Mouse (Mus musculus) heart, embryonic 12.5 days (tissue): ENCODE data around the gene Fmnl2. TPM values are rescaled to one million over a fixed set of nuclear protein-coding genes. Genes with fewer than 3 reads are reported as not detected.

Source experiments
- ATAC-seq: fragments of 200-750 bp; cut with Nextera tagmentation; 2 replicates; pipeline ENCODE4 v1.8.0; 2017; ENCODE audit warnings: moderate TSS enrichment, moderate library complexity; ENCODE audit not compliant: insufficient number of reproducible peaks, low FRiP score
- H3K27ac ChIP-seq: fragments of 300-500 bp; sonication (generic); 2 replicates; pipeline ENCODE4 v1.5.1; 2016; ENCODE audit warnings: mild to moderate bottlenecking, moderate library complexity; ENCODE audit not compliant: poor library complexity, severe bottlenecking
- H3K27me3 ChIP-seq: fragments of 300-500 bp; sonication (generic); replicated peaks from 2 replicates; pipeline ENCODE4 v1.6.1; 2016; ENCODE audit warnings: mild to moderate bottlenecking, moderate library complexity
- H3K36me3 ChIP-seq: fragments of 300-500 bp; sonication (generic); 2 replicates; pipeline ENCODE4 v1.6.1; 2016; ENCODE audit warnings: mild to moderate bottlenecking, moderate library complexity
- H3K4me1 ChIP-seq: fragments of 300-500 bp; sonication (generic); replicated peaks from 2 replicates; pipeline ENCODE4 v1.6.1; 2016; ENCODE audit warnings: mild to moderate bottlenecking
- H3K4me2 ChIP-seq: fragments of 300-500 bp; sonication (generic); 2 replicates; pipeline ENCODE4 v1.6.1; 2016; ENCODE audit warnings: mild to moderate bottlenecking, moderate library complexity
- H3K4me3 ChIP-seq: fragments of 300-500 bp; sonication (generic); 2 replicates; pipeline ENCODE4 v1.5.1; 2016; ENCODE audit warnings: mild to moderate bottlenecking
- H3K9ac ChIP-seq: fragments of 300-500 bp; sonication (generic); 2 replicates; pipeline ENCODE4 v1.6.1; 2016; ENCODE audit warnings: mild to moderate bottlenecking, moderate library complexity
- H3K9me3 ChIP-seq: fragments of 300-500 bp; sonication (generic); replicated peaks from 2 replicates; pipeline ENCODE4 v1.6.1; 2016; ENCODE audit warnings: mild to moderate bottlenecking, moderate library complexity
- WGBS: fragments of 180-500 bp; shearing (Covaris S2); methylation state at CpG from one replicate; pipeline ENCODE4 v1.1.7; 2016; 5-methylcytosine and 5-hydroxymethylcytosine counted together
- polyA plus RNA-seq: library from polyadenylated mRNA; unstranded; fragments of >200 nt; fragmentation: Nextera tagmentation; extraction: Ambion mirVana; gene quantifications from 2 replicates; pipeline ENCODE4 v1.2.1, GENCODE M21; 2016

Gene Fmnl2
- polyA plus RNA-seq, 1 experiment from 2014 or later, result 1.1 TPM

DNA sequence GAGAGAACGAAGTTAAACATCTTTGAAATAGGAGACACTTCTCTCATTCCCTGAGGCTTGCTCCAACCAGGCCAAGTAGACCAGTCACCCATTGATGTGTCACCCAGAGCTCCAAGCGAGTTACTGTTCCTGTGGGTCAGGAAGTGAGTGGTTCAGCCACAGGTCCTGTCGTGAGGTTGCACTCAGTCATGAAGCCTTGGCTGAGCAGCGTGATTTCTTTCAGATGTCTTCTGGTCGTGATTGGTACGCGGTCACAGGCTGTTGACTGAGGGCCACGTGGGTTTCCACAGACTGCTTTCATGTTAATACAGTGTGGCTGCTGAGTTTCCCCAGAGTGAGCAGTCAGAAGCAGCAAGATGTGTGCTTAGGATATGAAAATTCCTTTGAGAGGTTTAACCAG lies 33.5 kb downstream of the Fmnl2 start:
- ATAC-seq, result no peak
- Histone ChIP-seq H3K36me3 (no peaks in the 10 kb centered on the region), H3K27me3 (no peaks in the 10 kb centered on the region), H3K4me1 (peaks cover 13% of the 10 kb centered on the region), H3K27ac (no peak overlapping the region), H3K4me3 (no peak overlapping the region), H3K9me3 (no peaks in the 10 kb centered on the region), H3K4me2 (no peak overlapping the region), H3K9ac (no peak overlapping the region)
- 69% methylated on average over 8 of the region's 8 CpGs for WGBS

DNA sequence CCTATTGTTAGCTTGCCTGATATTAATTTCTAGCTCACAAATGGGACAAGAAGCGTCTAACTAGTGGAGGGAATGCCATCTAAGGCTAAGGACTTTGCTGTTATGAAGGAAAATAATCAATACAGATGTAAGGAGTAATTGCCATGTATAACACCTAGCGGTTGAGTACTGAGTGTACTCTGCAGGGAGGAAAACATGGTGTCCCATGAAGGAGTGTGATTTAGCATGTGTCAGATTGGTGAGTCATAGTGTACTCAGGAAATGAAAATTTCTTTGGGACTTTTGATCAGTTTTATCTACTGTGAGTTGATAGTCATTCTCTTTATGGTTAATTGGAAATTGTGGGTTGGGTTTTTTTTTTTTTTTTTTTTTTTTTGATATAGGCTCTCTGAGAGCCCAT lies 34.1 kb downstream of the Fmnl2 start:
- ATAC-seq, result no peak
- no peak overlapping the region for H3K27ac ChIP-seq
- H3K9ac ChIP-seq, result no peak overlapping the region
- no peaks in the 10 kb centered on the region for H3K27me3 ChIP-seq
- H3K4me1 ChIP-seq, result peaks cover 10% of the 10 kb centered on the region
- 86% methylated on average over 2 of the region's 2 CpGs for WGBS
- H3K4me3 ChIP-seq, result no peak overlapping the region
- H3K4me2 ChIP-seq, result no peak overlapping the region
- no peaks in the 10 kb centered on the region for H3K36me3 ChIP-seq
- no peaks in the 10 kb centered on the region for H3K9me3 ChIP-seq

DNA sequence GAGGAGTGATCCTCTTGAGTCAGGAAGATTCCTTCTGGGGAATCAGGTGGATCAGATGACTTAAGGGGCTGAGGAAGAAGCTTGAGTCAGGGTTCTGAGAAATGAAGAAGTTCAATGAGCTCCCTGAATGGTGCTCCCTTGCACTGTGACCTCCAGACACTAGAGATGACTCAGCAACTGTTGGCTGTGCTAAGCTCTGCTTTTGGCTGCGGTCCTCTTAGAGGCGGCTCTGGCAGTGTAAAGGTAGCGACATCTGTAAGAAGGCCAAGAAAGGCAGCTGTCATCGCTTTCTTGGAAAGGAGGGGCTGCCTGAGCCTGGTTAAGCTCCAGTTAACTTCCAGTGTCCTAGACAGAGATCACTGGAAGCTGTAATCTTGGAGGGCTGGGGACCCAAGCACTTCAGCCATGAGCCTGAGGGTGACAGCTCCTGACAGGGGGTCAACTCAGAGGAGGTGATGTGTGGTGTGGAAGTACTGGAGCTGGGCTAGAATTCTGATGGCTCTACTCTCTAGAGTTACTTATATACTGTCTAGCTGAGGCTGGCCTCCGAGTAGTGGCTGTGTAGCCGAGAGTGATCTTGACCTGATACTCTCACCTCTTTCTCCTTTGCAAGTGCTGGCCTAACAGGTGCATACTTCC lies 37.4 kb downstream of the Fmnl2 start:
- Histone ChIP-seq H3K27ac (no peak overlapping the region), H3K4me1 (peaks cover 10% of the 10 kb centered on the region)
- WGBS, result 35% methylated on average over 6 of the region's 6 CpGs

DNA sequence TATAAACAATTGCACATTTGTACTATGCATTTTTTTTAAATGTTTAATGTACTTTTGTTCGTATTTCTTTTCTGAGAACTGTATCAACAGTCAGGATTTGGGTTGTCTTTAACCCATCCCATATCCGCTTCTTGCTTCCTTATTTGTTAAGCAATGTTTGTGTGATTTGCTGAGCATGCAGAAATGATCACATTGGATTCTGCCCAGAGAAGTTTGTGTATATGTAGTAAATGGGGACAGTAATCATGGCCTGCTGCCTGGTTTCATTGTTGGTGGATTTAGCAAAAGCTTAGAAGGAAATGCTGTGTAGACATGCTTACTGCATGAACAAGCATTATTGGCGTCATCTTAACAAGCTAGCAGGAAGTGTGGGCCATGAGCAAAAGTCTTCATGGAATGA lies 39.3 kb downstream of the Fmnl2 start:
- Histone ChIP-seq H3K27ac (no peak overlapping the region), H3K4me1 (peaks cover 10% of the 10 kb centered on the region), H3K36me3 (no peaks in the 10 kb centered on the region), H3K27me3 (no peaks in the 10 kb centered on the region), H3K4me3 (no peak overlapping the region), H3K9ac (no peak overlapping the region), H3K4me2 (no peak overlapping the region), H3K9me3 (peaks cover 7% of the 10 kb centered on the region; the same call in 1 of the 2 replicates)
- no peak for ATAC-seq
- WGBS, result 86% methylated on average over 3 of the region's 3 CpGs

More for the DNA sequence above, 37.4 kb downstream of the Fmnl2 start:
- Histone ChIP-seq H3K9ac (no peak overlapping the region), H3K4me3 (no peak overlapping the region), H3K27me3 (no peaks in the 10 kb centered on the region), H3K9me3 (no peaks in the 10 kb centered on the region), H3K36me3 (no peaks in the 10 kb centered on the region), H3K4me2 (no peak overlapping the region)
- peak; percentile 15; the same call in 1 of the 2 replicates for ATAC-seq

DNA sequence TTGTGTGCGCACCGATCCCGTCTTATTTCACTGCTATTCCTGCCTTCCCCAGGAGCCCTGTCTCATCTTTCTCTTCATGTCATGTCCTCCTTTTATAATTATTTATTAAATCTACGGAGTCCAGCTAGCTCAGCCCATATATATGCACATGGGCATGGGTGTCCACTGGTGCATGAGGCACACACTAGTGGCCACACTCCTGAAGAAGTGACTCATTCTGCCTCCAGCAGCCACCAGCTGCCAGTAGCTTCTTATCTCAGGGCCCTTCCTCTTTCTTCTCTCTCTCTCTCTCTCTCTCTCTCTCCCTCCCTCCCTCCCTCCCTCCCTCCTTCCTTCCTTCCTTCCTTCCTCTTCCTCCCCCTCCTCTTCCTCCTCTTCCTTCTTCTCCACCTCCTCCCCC lies 43.1 kb downstream of the Fmnl2 start:
- WGBS, result 97% methylated on average over 4 of the region's 4 CpGs
- H3K4me1 ChIP-seq, result 0 out of 2 replicates have a peak, but pooled peaks cover 7% of the 10 kb centered on the region
- no peak for ATAC-seq

DNA sequence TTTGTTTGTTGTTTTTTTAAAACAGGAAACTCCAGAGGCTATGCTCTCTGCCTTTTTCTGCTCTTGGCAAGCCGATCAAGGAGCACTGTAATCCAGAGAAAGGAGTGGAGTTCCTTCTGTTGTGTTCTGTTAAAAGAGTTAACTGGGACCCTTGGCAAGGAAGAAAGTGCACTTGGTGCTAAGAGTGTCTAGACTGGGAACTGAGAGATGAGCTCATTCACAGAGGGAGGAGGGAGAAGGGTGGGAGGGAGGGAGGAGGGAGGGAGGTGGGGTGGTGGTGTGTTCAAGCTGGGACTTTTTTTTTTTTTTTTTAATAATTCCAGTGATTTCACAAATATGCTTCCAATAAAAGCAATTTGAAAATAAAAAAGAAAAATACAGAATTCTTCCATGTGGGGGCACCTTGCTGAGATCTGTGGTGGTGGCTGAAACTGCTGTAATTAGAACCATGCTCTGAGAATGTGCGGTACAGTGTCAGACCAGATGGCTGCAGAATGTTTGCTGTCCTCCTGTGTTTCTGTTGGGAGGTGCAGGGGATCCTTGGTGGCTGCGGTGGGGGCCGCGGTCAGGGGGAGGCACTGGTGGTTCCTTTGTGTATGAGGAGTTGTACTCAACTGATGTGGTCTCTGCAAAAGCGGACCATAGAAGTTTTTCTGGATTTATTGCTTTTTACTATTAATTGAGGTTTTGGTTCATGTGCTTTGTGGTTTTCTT lies 43.8 kb downstream of the Fmnl2 start:
- no peaks in the 10 kb centered on the region for H3K27me3 ChIP-seq
- H3K9ac ChIP-seq, result no peak overlapping the region
- no peak for ATAC-seq
- 89% methylated on average over 6 of the region's 6 CpGs for WGBS
- no peak overlapping the region for H3K4me2 ChIP-seq
- no peak overlapping the region for H3K27ac ChIP-seq
- H3K4me3 ChIP-seq, result no peak overlapping the region
- no peaks in the 10 kb centered on the region for H3K36me3 ChIP-seq
- peaks cover 7% of the 10 kb centered on the region; the same call in 1 of the 2 replicates for H3K9me3 ChIP-seq
- peaks cover 9% of the 10 kb centered on the region; the same call in 1 of the 2 replicates for H3K4me1 ChIP-seq

More for the DNA sequence above, 43.1 kb downstream of the Fmnl2 start:
- Histone ChIP-seq H3K9me3 (peaks cover 7% of the 10 kb centered on the region; the same call in 1 of the 2 replicates), H3K36me3 (no peaks in the 10 kb centered on the region), H3K9ac (no peak overlapping the region), H3K27me3 (no peaks in the 10 kb centered on the region), H3K27ac (no peak overlapping the region), H3K4me2 (no peak overlapping the region), H3K4me3 (no peak overlapping the region)

DNA sequence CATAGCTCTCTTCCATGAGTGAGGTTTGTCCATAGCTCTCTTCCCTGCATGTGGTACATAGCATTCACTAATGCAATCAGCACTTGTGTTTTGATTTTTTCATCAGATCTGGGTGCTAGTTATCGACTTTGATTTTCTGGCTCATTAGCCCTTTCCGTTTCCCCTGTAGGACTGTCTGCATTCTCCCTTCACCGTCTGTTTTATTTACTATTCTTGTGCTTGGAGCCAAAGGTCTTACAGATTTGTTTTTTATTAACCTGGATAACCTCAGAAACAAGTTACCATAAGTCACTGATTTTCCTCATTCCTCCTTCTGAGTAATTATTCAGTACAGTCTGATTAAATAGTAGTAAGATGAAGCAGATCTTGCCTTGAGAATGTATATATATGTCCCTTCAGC lies 44.8 kb downstream of the Fmnl2 start:
- no peak for ATAC-seq
- Histone ChIP-seq H3K9ac (no peak overlapping the region), H3K27ac (no peak overlapping the region), H3K9me3 (peaks cover 7% of the 10 kb centered on the region; the same call in 1 of the 2 replicates), H3K36me3 (no peaks in the 10 kb centered on the region), H3K4me3 (no peak overlapping the region), H3K4me2 (no peak overlapping the region), H3K27me3 (no peaks in the 10 kb centered on the region), H3K4me1 (peaks cover 11% of the 10 kb centered on the region; the same call in 1 of the 2 replicates)
- 77% methylated on average over 3 of the region's 3 CpGs for WGBS

DNA sequence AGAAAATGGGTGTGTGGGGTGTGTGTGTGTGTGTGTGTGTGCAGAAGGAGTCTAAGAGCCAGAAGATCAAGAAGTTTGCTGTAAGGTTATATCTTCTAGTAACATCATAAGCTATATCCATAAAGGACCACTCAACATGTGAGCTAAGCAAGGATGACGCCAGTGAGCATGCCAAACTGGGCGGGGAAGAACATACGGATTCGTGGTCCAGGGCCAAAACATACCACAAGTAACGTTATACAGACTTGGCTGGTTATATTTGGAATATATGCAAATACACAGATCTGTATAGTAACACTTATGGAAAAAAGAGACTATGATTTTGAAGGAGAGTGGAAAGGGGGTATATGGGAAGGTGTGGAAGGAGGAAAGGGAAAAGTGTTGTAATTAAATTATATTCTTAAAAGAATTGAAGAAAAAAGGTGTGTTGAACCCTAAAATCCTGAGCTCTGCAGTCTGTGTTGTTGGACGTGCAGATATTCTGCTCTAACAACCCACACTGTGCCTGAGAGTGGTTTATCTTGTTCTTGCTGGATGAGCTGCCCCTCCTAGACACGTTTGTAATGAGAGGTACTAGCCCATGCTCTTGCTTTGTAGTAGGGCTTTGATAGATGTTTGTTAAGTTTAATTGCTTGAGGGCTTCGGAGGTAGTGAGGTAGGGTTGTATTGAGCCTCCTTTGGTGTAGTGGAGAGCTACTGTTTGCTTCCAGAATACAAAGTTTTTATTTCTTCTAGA lies 45.7 kb downstream of the Fmnl2 start:
- no peak for ATAC-seq
- no peak overlapping the region for H3K27ac ChIP-seq
- H3K4me3 ChIP-seq, result no peak overlapping the region
- peaks cover 14% of the 10 kb centered on the region; the same call in 1 of the 2 replicates for H3K4me1 ChIP-seq
- H3K27me3 ChIP-seq, result no peaks in the 10 kb centered on the region
- peaks cover 7% of the 10 kb centered on the region; the same call in 1 of the 2 replicates for H3K9me3 ChIP-seq
- 68% methylated on average over 8 of the region's 8 CpGs for WGBS
- no peak overlapping the region for H3K4me2 ChIP-seq
- no peak overlapping the region for H3K9ac ChIP-seq
- no peaks in the 10 kb centered on the region for H3K36me3 ChIP-seq

DNA sequence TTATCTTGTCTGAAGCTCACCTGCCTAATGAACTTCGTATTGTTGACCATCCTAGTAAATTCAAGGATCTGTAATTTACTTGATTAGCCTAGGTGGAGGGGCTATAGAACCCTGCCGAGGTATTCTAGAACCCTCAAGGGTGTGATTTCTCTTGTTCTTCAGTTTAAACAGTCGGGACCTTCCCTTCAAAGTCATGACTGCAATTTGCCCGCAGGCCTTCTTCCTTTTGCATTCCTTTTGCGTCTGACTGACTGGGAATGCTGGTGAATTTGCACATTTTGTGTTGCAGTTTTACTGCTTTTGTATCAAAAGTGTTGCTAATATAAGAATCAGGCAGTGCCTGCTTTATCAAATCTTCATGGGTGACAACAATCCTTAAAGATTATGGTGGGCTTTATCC lies 46.9 kb downstream of the Fmnl2 start:
- H3K4me1 ChIP-seq, result peaks cover 14% of the 10 kb centered on the region; the same call in 1 of the 2 replicates
- no peak overlapping the region for H3K9ac ChIP-seq
- H3K36me3 ChIP-seq, result no peaks in the 10 kb centered on the region
- H3K27ac ChIP-seq, result no peak overlapping the region
- no peak overlapping the region for H3K4me3 ChIP-seq
- H3K9me3 ChIP-seq, result peaks cover 7% of the 10 kb centered on the region; the same call in 1 of the 2 replicates
- no peak for ATAC-seq
- 68% methylated on average over 5 of the region's 5 CpGs for WGBS
- no peak overlapping the region for H3K4me2 ChIP-seq
- H3K27me3 ChIP-seq, result no peaks in the 10 kb centered on the region

DNA sequence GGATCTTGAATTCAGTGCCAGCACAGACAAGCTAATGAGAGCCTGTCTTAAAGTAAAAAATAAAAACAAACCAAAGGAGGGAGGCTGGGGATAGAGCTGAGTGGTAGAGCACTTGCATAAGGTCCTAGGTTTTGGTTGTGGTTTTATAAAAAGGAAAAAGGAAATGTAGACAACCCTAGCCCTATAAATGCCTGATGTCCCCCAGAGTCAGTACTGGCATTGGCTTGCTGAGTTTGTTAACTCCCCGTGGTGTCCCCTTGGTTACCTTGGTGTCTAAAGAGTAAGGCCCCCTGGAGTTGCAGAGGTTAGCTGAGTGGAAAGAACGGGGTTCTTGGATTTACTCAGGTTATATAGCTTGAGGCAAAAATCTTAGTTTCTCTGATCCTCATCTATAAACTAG lies 55.7 kb downstream of the Fmnl2 start:
- H3K27ac ChIP-seq, result no peak overlapping the region
- H3K4me2 ChIP-seq, result no peak overlapping the region
- ATAC-seq, result no peak
- H3K36me3 ChIP-seq, result no peaks in the 10 kb centered on the region
- no peaks in the 10 kb centered on the region for H3K9me3 ChIP-seq
- H3K4me1 ChIP-seq, result no peaks in the 10 kb centered on the region
- H3K9ac ChIP-seq, result no peak overlapping the region
- no peak overlapping the region for H3K4me3 ChIP-seq
- no peaks in the 10 kb centered on the region for H3K27me3 ChIP-seq
- WGBS, result 32% methylated on average over 2 of the region's 2 CpGs

DNA sequence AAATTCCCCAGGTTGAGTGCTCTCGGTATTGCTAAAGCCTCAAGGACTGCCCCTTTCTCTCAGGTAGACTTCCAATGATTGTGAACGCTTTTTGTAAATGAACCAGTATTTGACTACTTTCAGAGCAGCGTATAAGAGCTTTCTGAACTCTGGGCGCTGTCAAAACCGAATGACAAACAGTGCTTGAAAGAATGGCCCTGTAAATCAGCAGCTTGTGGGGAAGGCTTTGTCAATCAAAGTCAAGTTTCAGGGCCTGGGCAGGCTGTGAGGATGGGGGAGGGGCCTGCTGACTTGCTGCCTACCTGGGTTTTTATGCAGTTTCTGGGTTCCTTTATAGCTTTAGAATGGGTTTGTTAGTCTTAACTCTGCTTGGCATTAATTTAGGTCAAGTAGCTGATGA lies 56.1 kb downstream of the Fmnl2 start:
- WGBS, result 28% methylated on average over 5 of the region's 5 CpGs
- Histone ChIP-seq H3K4me2 (no peak overlapping the region), H3K27me3 (no peaks in the 10 kb centered on the region), H3K27ac (no peak overlapping the region), H3K36me3 (no peaks in the 10 kb centered on the region), H3K9me3 (no peaks in the 10 kb centered on the region), H3K4me1 (no peaks in the 10 kb centered on the region), H3K4me3 (no peak overlapping the region), H3K9ac (no peak overlapping the region)
- no peak for ATAC-seq
